Mouse (Mus musculus): ENCODE data around the gene Timm13.

GRCm38 (mm10) chr10:80935241-80935640 lies 34.5 kb upstream of the Timm13 start:
- TF ChIP-seq CTCF (IDR thresholded peaks at IDR 0.05; ENCODE audit: insufficient read depth, low read depth, low read length): no peak
- TF ChIP-seq POLR2A (IDR thresholded peaks at IDR 0.05; ENCODE audit: insufficient read depth, low read depth, low read length): no peak

Measured in olfactory bulb, adult 2 months (tissue).